Mouse (Mus musculus) spleen, adult 2 months (tissue): ENCODE measurements around the gene Hils1.

Source experiments
- CTCF ChIP-seq: fragments of 200-500 bp; IDR thresholded peaks from 2 replicates; pipeline ENCODE4 v1.5.1; 2011; ENCODE audit warnings: mild to moderate bottlenecking, inconsistent platforms; ENCODE audit not compliant: insufficient read depth, insufficient read length, insufficient replicate concordance; ENCODE audit errors: extremely low read depth
- POLR2A ChIP-seq: fragments of 200-500 bp; IDR thresholded peaks from 2 replicates; pipeline ENCODE4 v1.6.1; 2011; ENCODE audit warnings: low read depth, low read length, inconsistent platforms

DNA sequence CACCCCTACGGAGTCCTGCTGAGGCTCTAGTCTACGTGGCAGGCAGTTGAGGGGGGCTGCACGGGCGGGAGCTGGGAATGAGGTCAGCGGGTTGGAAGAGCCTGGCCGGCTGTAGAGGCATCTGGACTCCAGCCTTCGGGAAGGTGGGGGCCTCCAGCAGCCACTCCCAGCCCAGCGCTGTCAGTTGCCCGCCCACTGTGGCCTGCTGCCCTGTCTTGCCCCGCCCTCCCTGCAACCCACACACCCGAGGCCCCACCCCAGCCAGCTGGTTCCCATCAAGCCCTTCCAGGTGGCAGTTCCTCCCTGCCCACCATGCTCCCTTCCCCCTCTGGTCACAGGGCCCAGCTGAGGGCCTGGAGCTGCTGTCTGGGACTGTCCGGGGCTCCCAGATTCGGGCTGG, 38.6 kb upstream of the Hils1 start:
- TF ChIP-seq CTCF (no peak), POLR2A (no peak)
